ENCODE assay signal across 19 mouse cellular contexts in genomic region chr4:132794028-132794427, GRCm38 (mm10). TPM values are rescaled to one million over a fixed set of nuclear protein-coding genes. Genes with fewer than 3 reads are reported as not detected.
DNase-seq lines count a peak whose midpoint lies in the region; ATAC-seq and TF ChIP-seq lines count a peak whose summit lies in the region.
"Had no signal": no experiment of that assay in that cellular context is flagged by ENCODE, and none has a peak within 500 bp of the region (broad histone marks: within the 10 kb centered on the region; RNA-seq: fewer than 3 reads in every experiment).

No protein-coding gene starts in this region.

- no peaks in the 10 kb centered on the region for H3K9me3 ChIP-seq in kidney, postnatal 0 days (replicated peaks; ENCODE audit: low read length)
- no peaks in the 10 kb centered on the region for H3K9me3 ChIP-seq in CH12.LX (replicated peaks; ENCODE audit: low read length)
- H3K9me3 ChIP-seq in liver, embryonic 11.5 days (ENCODE audit: control insufficient read depth, low read length) = no peaks in the 10 kb centered on the region
- no peaks in the 10 kb centered on the region for H3K9me3 ChIP-seq in megakaryocyte, embryonic 14.5 days
- H3K9me3 ChIP-seq in midbrain, embryonic 13.5 days = no peaks in the 10 kb centered on the region
- no peaks in the 10 kb centered on the region for H3K9me3 ChIP-seq in midbrain, embryonic 16.5 days (replicated peaks; ENCODE audit: control insufficient read depth, low read length, poor library complexity, severe bottlenecking)
- H3K9me3 ChIP-seq: embryonic facial prominence, embryonic 13.5 days; forebrain, embryonic 13.5 days; limb, embryonic 12.5 days; midbrain, embryonic 12.5 days; neural tube, embryonic 13.5 days had no signal

- H3K27ac ChIP-seq in kidney, postnatal 0 days = no peak overlapping the region
- peak overlapping the region; percentile 45 for H3K27ac ChIP-seq in CH12.LX (ENCODE audit: insufficient read depth, low read depth)
- H3K27ac ChIP-seq in liver, embryonic 11.5 days (ENCODE audit: low read depth, low read length) = no peak overlapping the region
- no peak overlapping the region for H3K27ac ChIP-seq in midbrain, embryonic 13.5 days
- no peak overlapping the region for H3K27ac ChIP-seq in midbrain, embryonic 16.5 days (ENCODE audit: low read length)
- H3K27ac ChIP-seq: embryonic facial prominence, embryonic 13.5 days; forebrain, embryonic 13.5 days; limb, embryonic 12.5 days; midbrain, embryonic 12.5 days; neural tube, embryonic 13.5 days; stomach, postnatal 0 days had no signal

- H3K4me2 ChIP-seq in kidney, postnatal 0 days (ENCODE audit: low read length) = no peak overlapping the region
- peak overlapping the region; percentile 87 for H3K4me2 ChIP-seq in CH12.LX (ENCODE audit: insufficient read depth, low read depth, poor library complexity, severe bottlenecking)
- H3K4me2 ChIP-seq in liver, embryonic 11.5 days = peak overlapping the region; percentile 18; the same call in 1 of the 2 replicates
- H3K4me2 ChIP-seq in midbrain, embryonic 13.5 days (replicated peaks) = no peak overlapping the region
- no peak overlapping the region for H3K4me2 ChIP-seq in midbrain, embryonic 16.5 days (ENCODE audit: low read length)
- H3K4me2 ChIP-seq: embryonic facial prominence, embryonic 13.5 days; forebrain, embryonic 13.5 days; limb, embryonic 12.5 days; midbrain, embryonic 12.5 days; neural tube, embryonic 13.5 days had no signal

- TF ChIP-seq EP300 in CH12.LX (IDR thresholded peaks at IDR 0.05; ENCODE audit: low read length) = no peak

- TF ChIP-seq POLR2A in CH12.LX (IDR thresholded peaks at IDR 0.05; ENCODE audit: low read depth, low read length) = no peak

- no peaks in the 10 kb centered on the region for H3K36me3 ChIP-seq in kidney, postnatal 0 days (ENCODE audit: insufficient read depth, low read length)
- H3K36me3 ChIP-seq in CH12.LX (replicated peaks in 1 of 2; ENCODE audit: control insufficient read depth in 1 of 2, insufficient read depth in 1 of 2, low read length in 1 of 2) = peaks cover 26 to 38% of the 10 kb centered on the region in 2 experiments
- no peaks in the 10 kb centered on the region for H3K36me3 ChIP-seq in liver, embryonic 11.5 days (ENCODE audit: control insufficient read depth, insufficient read depth, low read length)
- peaks cover 10% of the 10 kb centered on the region for H3K36me3 ChIP-seq in megakaryocyte, embryonic 14.5 days (replicated peaks; ENCODE audit: low read length)
- no peaks in the 10 kb centered on the region for H3K36me3 ChIP-seq in midbrain, embryonic 13.5 days
- H3K36me3 ChIP-seq in midbrain, embryonic 16.5 days (ENCODE audit: control insufficient read depth, insufficient read depth, low read length) = no peaks in the 10 kb centered on the region
- H3K36me3 ChIP-seq: embryonic facial prominence, embryonic 13.5 days; limb, embryonic 12.5 days; midbrain, embryonic 12.5 days; neural tube, embryonic 13.5 days had no signal

- H3K4me3 ChIP-seq in kidney, postnatal 0 days (replicated peaks; ENCODE audit: low read depth, low read length) = no peak overlapping the region
- H3K4me3 ChIP-seq in CH12.LX (replicated peaks in 1 of 3; ENCODE audit: low read depth in 2 of 3, low read length in 2 of 3, poor library complexity in 1 of 3) = peak overlapping the region; percentile 74 to 83 (median 81)
- no peak overlapping the region for H3K4me3 ChIP-seq in liver, embryonic 11.5 days (ENCODE audit: low read depth, low read length)
- peak overlapping the region; percentile 84 for H3K4me3 ChIP-seq in megakaryocyte, embryonic 14.5 days (replicated peaks)
- H3K4me3 ChIP-seq in midbrain, embryonic 13.5 days (replicated peaks) = no peak overlapping the region
- no peak overlapping the region for H3K4me3 ChIP-seq in midbrain, embryonic 16.5 days (ENCODE audit: low read depth, low read length)
- H3K4me3 ChIP-seq: embryonic facial prominence, embryonic 13.5 days; forebrain, embryonic 13.5 days; limb, embryonic 12.5 days; midbrain, embryonic 12.5 days; neural tube, embryonic 13.5 days had no signal

- H3K4me1 ChIP-seq in kidney, postnatal 0 days (replicated peaks; ENCODE audit: insufficient read depth, low read length) = no peaks in the 10 kb centered on the region
- H3K4me1 ChIP-seq in CH12.LX (ENCODE audit: control insufficient read depth in 1 of 2, insufficient read depth in 2 of 2) = peaks cover 9 to 34% of the 10 kb centered on the region in 2 experiments
- peaks cover 10% of the 10 kb centered on the region for H3K4me1 ChIP-seq in liver, embryonic 11.5 days (replicated peaks; ENCODE audit: control insufficient read depth, insufficient read depth, low read length)
- H3K4me1 ChIP-seq in megakaryocyte, embryonic 14.5 days = peaks cover 55% of the 10 kb centered on the region
- H3K4me1 ChIP-seq in midbrain, embryonic 13.5 days (replicated peaks) = peaks cover 7% of the 10 kb centered on the region; the same call in 1 of the 2 replicates
- H3K4me1 ChIP-seq in midbrain, embryonic 16.5 days (ENCODE audit: control insufficient read depth, insufficient read depth, low read length) = peaks cover 4% of the 10 kb centered on the region

- 24% methylated on average over 9 of the region's 9 CpGs for WGBS in kidney, postnatal 0 days
- 42% methylated on average over 9 of the region's 9 CpGs for WGBS in liver, embryonic 11.5 days
- WGBS in midbrain, embryonic 13.5 days = 85% methylated on average over 9 of the region's 9 CpGs
- WGBS in midbrain, embryonic 16.5 days = 85% methylated on average over 9 of the region's 9 CpGs

- peaks cover 16% of the 10 kb centered on the region for H3K79me2 ChIP-seq in CH12.LX (replicated peaks; ENCODE audit: control insufficient read depth, extremely low read depth, insufficient read depth, poor library complexity, severe bottlenecking)

- ATAC-seq in kidney, postnatal 0 days (replicated peaks; ENCODE audit: low FRiP score, low read depth) = 0 out of 2 replicates have a peak, but pooled peaks have one; percentile 52
- ATAC-seq in liver, embryonic 11.5 days (replicated peaks; ENCODE audit: low FRiP score) = no peak
- ATAC-seq in midbrain, embryonic 13.5 days = no peak
- no peak for ATAC-seq in midbrain, embryonic 16.5 days
- ATAC-seq: forebrain, embryonic 13.5 days; inflammation-experienced regulatory T-cells, adult 6 months had no signal

- H3K27me3 ChIP-seq in kidney, postnatal 0 days (ENCODE audit: insufficient read depth, low read length) = no peaks in the 10 kb centered on the region; the same call in 1 of the 2 replicates
- H3K27me3 ChIP-seq in CH12.LX (replicated peaks) = no peaks in the 10 kb centered on the region
- peaks cover 11% of the 10 kb centered on the region for H3K27me3 ChIP-seq in liver, embryonic 11.5 days (replicated peaks; ENCODE audit: control insufficient read depth, insufficient read depth, low read length)
- peaks cover 51% of the 10 kb centered on the region for H3K27me3 ChIP-seq in megakaryocyte, embryonic 14.5 days (replicated peaks)
- peaks cover 23% of the 10 kb centered on the region for H3K27me3 ChIP-seq in midbrain, embryonic 13.5 days
- peaks cover 4% of the 10 kb centered on the region; the same call in 1 of the 2 replicates for H3K27me3 ChIP-seq in midbrain, embryonic 16.5 days (ENCODE audit: control insufficient read depth, insufficient read depth, low read depth, low read length)

- dilution Hi-C loops in CH12.LX (cut with MboI; ENCODE audit: extremely low pct_ligation_motif_present, extremely low pct_unique_long_range_greater_than_20kb, low sequenced_read_pairs) = no loop called here

- no peak for TF ChIP-seq RAD21 in CH12.LX (IDR thresholded peaks at IDR 0.05; ENCODE audit: low read depth, low read length)

- H3K9ac ChIP-seq in kidney, postnatal 0 days (ENCODE audit: low read depth, low read length) = no peak overlapping the region
- peak overlapping the region; percentile 22 for H3K9ac ChIP-seq in CH12.LX (ENCODE audit: insufficient read depth, low read depth)
- H3K9ac ChIP-seq in liver, embryonic 11.5 days (ENCODE audit: low read depth, low read length) = no peak overlapping the region
- no peak overlapping the region for H3K9ac ChIP-seq in midbrain, embryonic 13.5 days (replicated peaks)
- no peak overlapping the region for H3K9ac ChIP-seq in midbrain, embryonic 16.5 days (ENCODE audit: low read depth, low read length)
- H3K9ac ChIP-seq: embryonic facial prominence, embryonic 13.5 days; forebrain, embryonic 13.5 days; limb, embryonic 12.5 days; midbrain, embryonic 12.5 days; neural tube, embryonic 13.5 days had no signal

- DNase-seq in kidney, postnatal 0 days (ENCODE audit: low spot score) = peak; percentile 52
- DNase-seq in kidney, postnatal 14 days = no peak
- no peak for DNase-seq in CH12.LX (ENCODE audit: extremely low read depth)
- DNase-seq in liver, embryonic 11.5 days (ENCODE audit: low spot score) = no peak
- DNase-seq in c-Kit-positive CD71-positive TER-119-positive erythroid progenitor cells, embryonic 14.5 days (ENCODE audit: low spot score) = no peak
- DNase-seq: cerebellum, adult 9-11 months; gastrocnemius, postnatal 14 days; layer of hippocampus, postnatal 36 days; right cerebral cortex, adult 18-20 months had no signal

- in situ Hi-C loops in CH12.LX (cut with MboI; ENCODE audit: low pct_ligation_motif_present, low pct_unique_long_range_greater_than_20kb, low sequenced_read_pairs) = no loop called here

- TF ChIP-seq CTCF in kidney, postnatal 0 days (IDR thresholded peaks at IDR 0.05; ENCODE audit: low read depth) = no peak
- no peak for TF ChIP-seq CTCF in CH12.LX (conservative IDR thresholded peaks at IDR 0.05 in 1 of 2, IDR thresholded peaks at IDR 0.05 in 1 of 2; ENCODE audit: low read depth in 2 of 2, low read length in 2 of 2)

RNA-seq across cellular contexts. Expression of gene Themis2, which starts 2.2 kb away (rescaled TPM):
- 1.0 TPM in 2 replicates for polyA plus RNA-seq in kidney, postnatal 0 days (2015; fragmentation: Nextera tagmentation; extraction: Ambion mirVana)
- total RNA-seq in CH12.LX (2012; rRNA removed) (14.2 and 17.1 TPM in 2 replicates), CH12.LX (2014; rRNA removed) (9.3 and 10.2 TPM in 2 replicates)
- 30.7 and 35.7 TPM in 2 replicates for polyA plus RNA-seq in CH12.LX (2012; ENCODE audit: insufficient read length, low read depth)
- polyA plus RNA-seq in liver, embryonic 11.5 days (2014; fragmentation: Nextera tagmentation; extraction: Ambion mirVana) = 2.7 and 3.3 TPM in 2 replicates
- polyA plus RNA-seq in megakaryocyte, embryonic 14.5 days (2012; ENCODE audit: insufficient read depth, low replicate concordance) = 0.53 and 20.4 TPM in 2 replicates
- polyA plus RNA-seq in midbrain, embryonic 13.5 days (2015; fragmentation: Nextera tagmentation; extraction: Ambion mirVana) = 0.46 and 0.67 TPM in 2 replicates
- 0.15 and 0.38 TPM in 2 replicates for polyA plus RNA-seq in midbrain, embryonic 16.5 days (2015; fragmentation: Nextera tagmentation; extraction: Ambion mirVana)

RNA-seq across cellular contexts. Expression of gene Rpa2, which starts 25.9 kb away (rescaled TPM):
- 60.0 and 65.7 TPM in 2 replicates for polyA plus RNA-seq in kidney, postnatal 0 days (2015; fragmentation: Nextera tagmentation; extraction: Ambion mirVana)
- total RNA-seq in CH12.LX (2012; rRNA removed) = 80.2 and 108 TPM in 2 replicates
- total RNA-seq in CH12.LX (2014; rRNA removed) = 142 and 157 TPM in 2 replicates
- 97.9 and 103 TPM in 2 replicates for polyA plus RNA-seq in CH12.LX (2012; ENCODE audit: insufficient read length, low read depth)
- polyA plus RNA-seq in liver, embryonic 11.5 days (2014; fragmentation: Nextera tagmentation; extraction: Ambion mirVana) = 156 and 165 TPM in 2 replicates
- polyA plus RNA-seq in megakaryocyte, embryonic 14.5 days (2012; ENCODE audit: insufficient read depth, low replicate concordance) = 15.4 and 20.1 TPM in 2 replicates
- polyA plus RNA-seq in midbrain, embryonic 13.5 days (2015; fragmentation: Nextera tagmentation; extraction: Ambion mirVana) = 58.2 and 58.6 TPM in 2 replicates
- polyA plus RNA-seq in midbrain, embryonic 16.5 days (2015; fragmentation: Nextera tagmentation; extraction: Ambion mirVana) = 31.6 and 31.7 TPM in 2 replicates

RNA-seq across cellular contexts. Expression of gene Smpdl3b, which starts 37.0 kb away (rescaled TPM):
- 9.0 and 9.5 TPM in 2 replicates for polyA plus RNA-seq in kidney, postnatal 0 days (2015; fragmentation: Nextera tagmentation; extraction: Ambion mirVana)
- total RNA-seq in CH12.LX (2012; rRNA removed) (20.9 and 24.0 TPM in 2 replicates), CH12.LX (2014; rRNA removed) (3.6 and 4.6 TPM in 2 replicates)
- polyA plus RNA-seq in CH12.LX (2012; ENCODE audit: insufficient read length, low read depth) = 2.9 TPM in 2 replicates
- 2.9 and 3.2 TPM in 2 replicates for polyA plus RNA-seq in liver, embryonic 11.5 days (2014; fragmentation: Nextera tagmentation; extraction: Ambion mirVana)
- 0.38 TPM in 1 of 2 replicates, not detected in the other for polyA plus RNA-seq in megakaryocyte, embryonic 14.5 days (2012; ENCODE audit: insufficient read depth, low replicate concordance)
- polyA plus RNA-seq in midbrain, embryonic 13.5 days (2015; fragmentation: Nextera tagmentation; extraction: Ambion mirVana) = 0.61 and 0.82 TPM in 2 replicates
- 0.53 and 0.62 TPM in 2 replicates for polyA plus RNA-seq in midbrain, embryonic 16.5 days (2015; fragmentation: Nextera tagmentation; extraction: Ambion mirVana)

RNA-seq across cellular contexts. Expression of gene Ppp1r8, which starts 48.9 kb away (rescaled TPM):
- 37.5 and 37.8 TPM in 2 replicates for polyA plus RNA-seq in kidney, postnatal 0 days (2015; fragmentation: Nextera tagmentation; extraction: Ambion mirVana)
- total RNA-seq in CH12.LX (2012; rRNA removed) (89.0 and 105 TPM in 2 replicates), CH12.LX (2014; rRNA removed) (141 and 153 TPM in 2 replicates)
- polyA plus RNA-seq in CH12.LX (2012; ENCODE audit: insufficient read length, low read depth) = 107 and 113 TPM in 2 replicates
- 44.0 and 50.5 TPM in 2 replicates for polyA plus RNA-seq in liver, embryonic 11.5 days (2014; fragmentation: Nextera tagmentation; extraction: Ambion mirVana)
- polyA plus RNA-seq in megakaryocyte, embryonic 14.5 days (2012; ENCODE audit: insufficient read depth, low replicate concordance) = 8.9 and 32.6 TPM in 2 replicates
- polyA plus RNA-seq in midbrain, embryonic 13.5 days (2015; fragmentation: Nextera tagmentation; extraction: Ambion mirVana) = 59.8 and 60.4 TPM in 2 replicates
- 58.2 and 58.5 TPM in 2 replicates for polyA plus RNA-seq in midbrain, embryonic 16.5 days (2015; fragmentation: Nextera tagmentation; extraction: Ambion mirVana)

Comparison
In these comparisons a context has a peak if more than half of its experiments do, and no peak if none do; other contexts are left out.
1. H3K4me2 ChIP-seq: peak in CH12.LX (single experiment) and liver, embryonic 11.5 days (single experiment); none in kidney, postnatal 0 days (single experiment), midbrain, embryonic 13.5 days (single experiment) and midbrain, embryonic 16.5 days (single experiment).
2. H3K4me3 ChIP-seq: peak in CH12.LX (3 of 3) and megakaryocyte, embryonic 14.5 days (single experiment); none in kidney, postnatal 0 days (single experiment), liver, embryonic 11.5 days (single experiment), midbrain, embryonic 13.5 days (single experiment) and midbrain, embryonic 16.5 days (single experiment).